Mouse (Mus musculus) brain, embryonic 14.5 days (tissue): ENCODE measurements around the gene Plekhg3. TPM values are rescaled to one million over a fixed set of nuclear protein-coding genes. Genes with fewer than 3 reads are reported as not detected.

Experiments
- DNase-seq: peaks from one replicate; pipeline ENCODE4 v3.0.0-alpha.2; 2011; ENCODE audit warnings: low read depth
- CTCF ChIP-seq: fragments of 200-500 bp; IDR thresholded peaks from 2 replicates; pipeline ENCODE4 v1.5.1; 2012; ENCODE audit warnings: inconsistent platforms, mild to moderate bottlenecking, moderate library complexity, borderline replicate concordance; ENCODE audit not compliant: insufficient read depth, insufficient read length; ENCODE audit errors: extremely low read depth
- POLR2A ChIP-seq: fragments of 200-500 bp; IDR thresholded peaks from 2 replicates; pipeline ENCODE4 v1.6.1; 2012; ENCODE audit warnings: mild to moderate bottlenecking, inconsistent platforms, borderline replicate concordance; ENCODE audit not compliant: poor library complexity, insufficient read depth, insufficient read length, severe bottlenecking; ENCODE audit errors: extremely low read depth
- polyA plus RNA-seq: library from polyadenylated mRNA; depleted of rRNA; stranded (reverse); fragments of >200 nt; gene quantifications from 2 replicates; pipeline ENCODE4 v1.2.3, GENCODE M21; 2012

Plekhg3 gene
- polyA plus RNA-seq, 1 experiment: 5.2 TPM

GRCm38 (mm10) chr12:76593254-76593653 lies 62.6 kb downstream of the Plekhg3 start:
- TF ChIP-seq CTCF: no peak
- TF ChIP-seq POLR2A: no peak
- DNase-seq: no peak

GRCm38 (mm10) chr12:76593839-76594322 lies 63.2 kb downstream of the Plekhg3 start:
- TF ChIP-seq POLR2A (no peak), CTCF (no peak)
- peak; percentile 72 for DNase-seq

GRCm38 (mm10) chr12:76594556-76594955 lies 63.9 kb downstream of the Plekhg3 start:
- TF ChIP-seq CTCF (no peak), POLR2A (no peak)
- no peak for DNase-seq

- no peak for TF ChIP-seq CTCF
- no peak for TF ChIP-seq POLR2A
- DNase-seq: no peak
Observed at GRCm38 (mm10) chr12:76595830-76596229, 65.1 kb downstream of the Plekhg3 start.

GRCm38 (mm10) chr12:76596292-76597023 lies 65.8 kb downstream of the Plekhg3 start:
- TF ChIP-seq POLR2A: no peak
- peak; percentile 86 for TF ChIP-seq CTCF
- peak; percentile 84 for DNase-seq

GRCm38 (mm10) chr12:76597577-76598100 lies 66.9 kb downstream of the Plekhg3 start:
- no peak for TF ChIP-seq CTCF
- no peak for TF ChIP-seq POLR2A
- DNase-seq: no peak

GRCm38 (mm10) chr12:76598196-76598928 lies 67.7 kb downstream of the Plekhg3 start:
- DNase-seq: no peak
- no peak for TF ChIP-seq CTCF
- no peak for TF ChIP-seq POLR2A

- TF ChIP-seq CTCF: no peak
- no peak for TF ChIP-seq POLR2A
- no peak for DNase-seq
Observed at GRCm38 (mm10) chr12:76603779-76604178, 73.1 kb downstream of the Plekhg3 start.

- DNase-seq: no peak
- TF ChIP-seq CTCF (no peak), POLR2A (no peak)
Observed at GRCm38 (mm10) chr12:76604546-76604945, 73.9 kb downstream of the Plekhg3 start.

GRCm38 (mm10) chr12:76605837-76606236 lies 75.1 kb downstream of the Plekhg3 start:
- no peak for DNase-seq

GRCm38 (mm10) chr12:76608241-76608640 lies 77.5 kb downstream of the Plekhg3 start:
- no peak for TF ChIP-seq POLR2A
- TF ChIP-seq CTCF: no peak
- DNase-seq: peak; percentile 53

More at GRCm38 (mm10) chr12:76605837-76606236, 75.1 kb downstream of the Plekhg3 start:
- TF ChIP-seq POLR2A (no peak), CTCF (no peak)
